Mouse (Mus musculus) olfactory bulb, adult 2 months (tissue): ENCODE results near the gene Flot1.

Experiments used
- CTCF ChIP-seq: fragments of 200-500 bp; IDR thresholded peaks from 2 replicates; pipeline ENCODE4 v1.5.1; 2012; ENCODE audit warnings: low read depth, mild to moderate bottlenecking, low read length, moderate library complexity; ENCODE audit not compliant: insufficient read depth
- POLR2A ChIP-seq: fragments of 200-500 bp; IDR thresholded peaks from 2 replicates; pipeline ENCODE4 v1.6.1; 2012; ENCODE audit warnings: mild to moderate bottlenecking, low read depth, low read length, moderate library complexity; ENCODE audit not compliant: insufficient read depth

DNA sequence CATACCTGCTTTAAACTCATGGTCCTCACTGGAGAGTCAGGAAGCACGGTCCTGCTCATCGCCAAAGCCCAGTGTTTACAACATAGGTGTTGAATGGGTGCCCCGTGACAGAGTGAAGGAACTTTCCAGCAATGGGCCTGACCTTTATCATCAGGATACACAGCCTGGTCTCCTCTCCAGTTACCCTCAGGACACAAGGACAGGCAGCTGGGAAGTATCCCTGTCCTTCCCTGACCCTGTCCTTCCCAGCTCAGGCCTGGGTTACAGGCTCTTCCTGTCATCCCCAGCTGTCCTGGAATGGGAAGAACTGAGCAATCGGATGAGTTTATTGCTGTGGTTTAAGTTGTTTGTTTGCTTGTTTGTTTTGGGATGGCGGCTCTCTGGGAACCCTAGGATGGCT is 40.1 kb upstream of the Flot1 start:
- TF ChIP-seq CTCF (no peak), POLR2A (no peak)
